Mouse (Mus musculus) gastrocnemius, postnatal 4 days (tissue): ENCODE results near the gene Sgce. TPM values are rescaled to one million over a fixed set of nuclear protein-coding genes. Genes with fewer than 3 reads are reported as not detected.
"Not testable (repeated sequence)": the region's sequence is repeated elsewhere in the genome, so short reads cannot be mapped to it uniquely, and the experiment has no call there.

Source experiments
- DNase-seq, 2 experiments: peaks; one replicate each; pipeline ENCODE4 v3.0.0; 2021 to 2022; ENCODE audit warnings: low spot score in 2 of 2, mixed read lengths in 2 of 2
- long read RNA-seq, 2 experiments: library from polyadenylated mRNA; stranded (forward); transcript quantifications; one replicate each; pipeline ENCODE4 v2.0.0; 2021
- total RNA-seq, 2 experiments: library from RNA; stranded (reverse); gene quantifications; 2 replicates each; pipeline ENCODE4 v1.2.3; 2021

The Sgce gene
- 10 to 100 TPM; 69.7 to 73.5 TPM for total RNA-seq
- long read RNA-seq, experiment 1, transcript Sgce-202 (10 exons, 1,547 nt) = minor isoform, 10 of 80 reads
- long read RNA-seq, experiment 1, transcript Sgce-205 (11 exons, 1,696 nt) = major isoform, 42 of 80 reads
- long read RNA-seq, experiment 1, partial matches to known transcripts = 6 of 80 reads
- long read RNA-seq, experiment 1, other reads (novel, unspliced or antisense) = 19 of 80 reads
- long read RNA-seq, experiment 2, transcript Sgce-202 (10 exons, 1,547 nt) = minor isoform, 11 of 57 reads
- long read RNA-seq, experiment 2, transcript Sgce-205 (11 exons, 1,696 nt) = major isoform, 19 of 57 reads
- long read RNA-seq, experiment 2, partial matches to known transcripts = 6 of 57 reads
- long read RNA-seq, experiment 2, other reads (novel, unspliced or antisense) = 19 of 57 reads

DNA sequence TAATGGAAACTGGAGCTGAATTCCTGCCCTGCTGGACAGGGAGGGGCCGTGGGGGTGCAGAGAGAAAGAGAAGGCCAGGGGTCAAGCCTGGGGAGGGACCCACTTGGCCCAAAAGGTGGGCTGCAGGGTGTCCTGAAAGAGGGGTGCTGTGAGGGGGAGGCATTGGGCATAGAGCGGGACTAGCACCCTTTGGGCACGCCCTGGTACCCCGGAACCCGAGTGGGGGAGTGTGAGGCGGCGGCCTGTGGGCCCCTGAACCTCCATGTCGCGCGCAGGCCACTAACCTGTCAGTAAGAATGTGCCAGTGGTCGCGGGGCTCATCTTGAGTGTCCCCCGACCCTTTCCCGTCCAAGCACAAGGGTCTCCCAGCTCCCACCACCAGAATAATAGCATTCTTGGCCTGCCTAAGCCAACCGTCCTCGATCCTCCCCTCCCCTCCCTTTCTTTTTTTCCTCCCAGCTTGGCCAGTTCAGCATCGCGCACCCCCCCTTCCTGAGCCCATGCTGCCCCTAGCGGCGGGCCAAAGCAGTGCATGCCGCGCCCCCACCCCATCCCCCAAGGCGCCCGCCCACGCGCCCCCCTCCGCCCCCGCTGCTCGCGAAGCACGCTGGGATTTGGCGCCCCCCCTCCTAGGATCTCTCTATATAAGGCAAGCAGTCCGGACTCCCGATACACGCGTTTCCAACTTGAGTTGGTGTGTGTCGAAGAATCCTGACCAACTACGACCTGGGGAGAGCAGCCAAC is at the start of gene Sgce, which contains the start of gene Peg10:
TSS of gene Sgce (minus strand) at position 512 of the 744 bp plus-strand sequence.
TSS of gene Peg10 (plus strand) at position 611 of the 744 bp plus-strand sequence.
- peak; percentile 81 to 86 for DNase-seq

DNA sequence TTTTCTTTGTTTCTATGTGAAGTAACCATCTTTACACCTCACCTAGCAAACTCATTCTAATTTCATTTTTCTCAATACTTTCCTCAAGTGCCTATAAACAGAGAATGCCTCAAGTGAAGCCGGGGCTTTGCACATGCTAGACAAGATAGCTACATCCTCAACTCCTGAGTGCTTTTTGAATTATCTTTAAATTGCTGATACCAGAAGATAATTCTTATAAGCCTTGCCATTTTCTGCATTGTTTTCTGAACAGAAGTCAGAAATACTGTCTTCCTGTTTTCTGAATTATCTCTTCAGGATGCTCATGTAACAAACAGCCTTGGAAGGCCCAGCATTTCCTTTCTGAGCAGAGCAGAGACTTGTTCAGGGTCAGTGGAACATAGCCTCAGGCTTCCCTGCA is 49.3 kb upstream of the Sgce start:
- DNase-seq = no peak

DNA sequence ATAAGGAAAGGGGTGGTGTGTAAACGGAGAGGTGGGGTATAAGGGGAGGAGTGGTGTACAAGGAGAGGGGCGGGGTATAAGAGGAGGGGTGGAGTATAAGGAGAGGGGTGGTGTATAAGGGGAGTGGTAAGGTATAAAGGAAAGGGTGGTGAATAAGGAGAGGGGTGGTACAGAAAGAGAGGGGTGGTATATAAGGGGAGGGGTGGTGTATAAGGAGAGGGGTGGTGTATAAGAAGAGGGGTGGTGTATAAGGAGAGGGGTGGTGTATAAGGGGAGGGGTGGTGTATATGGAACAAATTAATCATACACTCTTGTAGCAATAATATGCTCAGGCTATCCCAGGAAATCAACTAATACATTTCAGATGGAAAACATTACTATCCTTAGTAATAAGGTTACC is 15.2 kb upstream of the Sgce start:
- DNase-seq = no peak

DNA sequence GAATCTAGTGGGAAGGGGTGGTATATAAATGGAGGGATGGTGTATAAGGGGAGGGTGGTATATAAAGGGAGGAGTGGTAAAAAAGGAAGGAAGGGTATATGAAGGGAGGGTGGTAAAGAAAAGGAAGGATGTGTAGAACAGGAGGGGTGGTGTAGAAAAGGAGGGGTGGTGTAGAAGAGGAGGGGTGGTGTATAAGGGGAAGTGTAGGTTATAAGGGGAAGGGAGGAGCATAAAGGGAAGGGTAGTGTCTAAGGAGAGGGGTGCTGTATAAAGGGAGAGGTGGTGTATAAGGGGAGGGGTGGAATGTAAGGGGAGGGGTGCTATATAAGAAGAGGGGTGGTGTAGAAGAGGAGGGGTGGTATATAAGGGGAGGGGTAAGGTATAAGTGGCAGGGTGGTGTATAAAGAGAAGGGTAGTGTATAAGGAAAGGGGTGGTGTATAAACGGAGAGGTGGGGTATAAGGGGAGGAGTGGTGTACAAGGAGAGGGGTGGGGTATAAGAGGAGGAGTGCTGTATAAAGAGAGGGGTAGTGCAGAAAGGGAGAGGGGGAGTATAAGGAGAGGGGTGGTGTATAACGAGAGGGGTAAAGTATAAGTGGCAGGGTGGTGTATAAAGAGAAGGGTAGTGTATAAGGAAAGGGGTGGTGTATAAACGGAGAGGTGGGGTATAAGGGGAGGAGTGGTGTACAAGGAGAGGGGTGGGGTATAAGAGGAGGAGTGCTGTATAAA is 14.6 kb upstream of the Sgce start:
- DNase-seq = not testable (repeated sequence)

DNA sequence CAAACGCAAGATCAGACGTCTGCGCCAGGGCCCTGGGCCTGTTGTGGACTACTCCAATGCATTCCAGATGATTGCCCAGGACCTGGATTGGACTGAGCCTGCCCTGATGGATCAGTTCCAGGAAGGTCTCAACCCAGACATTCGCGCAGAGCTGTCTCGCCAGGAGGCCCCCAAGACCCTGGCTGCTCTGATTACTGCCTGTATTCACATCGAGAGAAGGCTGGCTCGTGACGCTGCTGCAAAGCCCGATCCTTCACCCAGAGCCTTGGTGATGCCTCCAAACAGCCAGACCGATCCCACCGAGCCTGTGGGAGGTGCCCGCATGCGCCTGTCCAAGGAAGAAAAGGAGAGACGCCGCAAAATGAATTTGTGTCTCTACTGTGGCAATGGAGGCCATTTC is 7.9 kb upstream of the Sgce start:
- DNase-seq = no peak

DNA sequence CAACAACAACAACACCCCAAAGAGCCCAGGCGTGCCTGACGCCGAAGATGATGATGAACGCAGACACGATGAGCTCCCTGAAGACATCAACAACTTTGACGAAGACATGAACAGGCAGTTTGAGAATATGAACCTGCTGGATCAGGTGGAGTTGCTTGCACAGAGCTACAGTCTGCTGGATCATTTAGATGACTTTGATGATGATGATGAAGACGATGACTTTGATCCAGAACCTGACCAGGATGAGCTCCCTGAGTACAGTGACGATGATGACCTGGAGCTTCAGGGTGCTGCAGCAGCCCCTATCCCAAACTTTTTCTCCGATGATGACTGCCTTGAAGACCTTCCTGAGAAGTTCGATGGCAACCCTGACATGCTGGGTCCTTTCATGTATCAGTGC is 7.3 kb upstream of the Sgce start:
- no peak for DNase-seq

DNA sequence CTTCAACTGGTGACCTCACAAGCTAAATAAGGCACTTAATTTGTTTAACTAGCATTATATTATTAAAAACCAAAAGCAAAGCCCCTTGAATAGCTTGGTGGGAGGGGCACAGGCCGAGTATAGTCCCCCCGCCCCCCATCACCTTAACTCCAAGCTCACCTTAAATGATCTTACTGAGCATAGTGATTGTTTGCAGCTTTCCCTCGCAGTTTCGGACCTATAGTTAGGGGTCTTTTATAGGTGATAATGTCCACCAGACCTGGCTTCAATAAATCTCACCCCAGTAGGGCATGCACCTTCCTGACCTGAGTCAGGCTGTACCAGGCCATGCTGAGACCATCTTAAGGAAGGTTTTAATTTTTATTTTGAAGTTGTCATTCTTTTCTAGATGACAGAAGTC is 4.3 kb upstream of the Sgce start:
- no peak for DNase-seq

DNA sequence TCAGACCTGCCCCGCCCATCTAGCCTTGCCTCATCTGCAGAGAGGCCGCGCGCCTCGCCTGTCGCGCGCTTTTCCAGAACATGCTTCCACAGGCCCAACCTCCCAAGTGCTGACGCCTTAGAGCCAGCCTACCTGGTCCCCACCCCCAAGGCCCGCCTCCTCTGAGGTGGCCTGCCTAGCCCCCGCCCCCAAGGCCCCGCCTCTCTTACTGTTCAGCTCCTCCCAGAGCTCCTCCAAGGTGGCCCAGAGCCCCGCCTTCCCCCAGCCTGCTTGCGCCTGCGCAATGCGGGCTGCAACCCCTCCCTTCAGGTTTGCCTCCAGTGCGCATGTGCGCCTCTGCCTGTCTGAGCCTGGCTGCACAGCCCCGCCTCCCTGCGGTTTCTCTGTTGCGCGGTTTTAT is 2.1 kb upstream of the Sgce start:
- peak; percentile 88 to 94 for DNase-seq

DNA sequence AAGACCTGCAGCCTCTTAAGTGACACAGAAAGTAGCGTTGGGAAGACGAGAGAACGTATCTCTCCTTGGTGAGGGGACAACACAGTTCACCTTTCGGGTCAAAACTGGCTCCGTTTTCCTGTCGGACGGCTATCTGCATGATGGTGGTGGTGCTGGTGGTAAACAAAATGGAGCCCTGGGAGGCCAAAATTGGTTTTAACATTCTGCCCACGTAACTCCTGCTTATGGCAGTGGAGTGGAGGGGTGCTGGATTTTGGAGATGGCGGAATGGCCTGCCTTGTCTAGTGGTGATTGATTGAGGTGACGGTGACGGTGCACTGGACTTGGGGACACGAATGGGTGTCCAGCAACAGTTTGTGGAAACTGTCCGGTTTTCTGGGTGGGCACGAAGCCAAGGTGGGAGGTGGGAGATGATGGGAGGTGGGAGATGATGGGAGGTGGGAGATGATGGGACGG is 1.5 kb upstream of the Sgce start:
- DNase-seq = peak in 1 of 2 experiments; percentile 38

DNA sequence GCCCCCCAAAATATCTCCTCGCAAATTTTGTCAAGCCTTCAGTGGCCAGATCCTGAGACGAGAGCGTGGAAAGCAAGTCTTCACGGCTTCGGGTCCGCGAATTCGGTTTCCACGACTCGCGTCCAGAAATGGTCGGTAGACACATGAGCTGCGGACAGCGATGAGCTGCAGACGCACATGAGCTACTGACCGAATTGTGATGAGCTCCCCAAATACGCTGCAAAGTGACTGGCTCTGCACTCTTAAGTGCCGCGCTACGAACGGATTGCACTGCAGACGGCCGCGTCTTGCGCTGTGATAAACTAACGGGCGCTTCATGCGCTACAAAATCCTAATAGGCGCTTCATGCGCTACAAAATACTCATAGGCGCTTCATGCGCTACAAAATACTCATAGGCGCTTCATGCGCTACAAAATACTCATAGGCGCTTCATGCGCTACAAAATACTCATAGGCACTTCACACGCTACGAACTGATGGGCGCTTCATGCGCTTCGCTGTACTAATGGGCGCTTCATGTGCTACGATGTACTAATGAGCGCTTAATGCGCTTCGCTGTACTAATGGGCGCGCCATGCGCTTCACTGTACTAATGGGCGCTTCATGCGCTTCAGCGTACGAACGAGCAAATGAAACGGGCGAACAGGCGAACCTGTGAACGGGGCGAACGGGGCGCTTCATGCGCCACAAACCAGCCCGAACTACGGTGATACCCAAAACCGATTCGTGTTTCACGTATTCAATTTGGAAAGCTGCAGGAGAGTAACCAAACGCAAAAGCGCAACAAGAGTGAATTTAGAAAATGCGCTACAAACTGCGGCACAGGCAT is 884 bp upstream of the Sgce start:
- DNase-seq = peak in 1 of 2 experiments; percentile 36

DNA sequence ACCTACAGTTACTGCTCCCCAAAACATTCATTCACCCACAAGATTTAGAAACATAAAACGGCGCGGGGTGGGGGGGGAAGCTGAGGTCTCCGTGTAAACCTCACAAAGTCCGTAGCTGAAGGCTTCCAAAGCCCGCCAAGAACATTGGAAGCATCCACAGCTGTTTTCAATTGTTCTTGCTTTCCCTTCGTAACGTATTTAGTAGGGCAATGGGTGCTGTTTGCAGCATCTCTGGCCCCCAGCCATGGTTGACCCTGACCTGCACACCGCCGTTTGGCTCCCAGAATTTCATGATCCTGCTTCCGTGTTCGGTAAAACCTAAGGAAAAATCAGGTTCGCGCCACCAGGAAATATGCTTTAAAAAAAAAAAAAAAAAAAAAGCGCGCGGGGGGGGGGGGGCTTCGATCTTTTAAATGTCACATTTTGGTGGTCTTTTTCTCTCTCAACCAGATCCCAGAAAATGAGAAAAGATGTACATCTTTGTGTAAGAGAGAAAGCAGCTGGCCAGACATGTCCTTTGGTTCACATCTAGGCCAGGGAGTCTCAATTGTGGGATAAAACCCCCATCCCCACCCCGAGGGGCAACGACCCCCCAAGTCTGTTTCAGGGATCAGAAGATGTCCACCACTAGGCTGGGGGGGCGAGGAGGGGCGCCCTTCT is 841 bp downstream of the Sgce start:
- peak in 1 of 2 experiments; percentile 28 for DNase-seq

DNA sequence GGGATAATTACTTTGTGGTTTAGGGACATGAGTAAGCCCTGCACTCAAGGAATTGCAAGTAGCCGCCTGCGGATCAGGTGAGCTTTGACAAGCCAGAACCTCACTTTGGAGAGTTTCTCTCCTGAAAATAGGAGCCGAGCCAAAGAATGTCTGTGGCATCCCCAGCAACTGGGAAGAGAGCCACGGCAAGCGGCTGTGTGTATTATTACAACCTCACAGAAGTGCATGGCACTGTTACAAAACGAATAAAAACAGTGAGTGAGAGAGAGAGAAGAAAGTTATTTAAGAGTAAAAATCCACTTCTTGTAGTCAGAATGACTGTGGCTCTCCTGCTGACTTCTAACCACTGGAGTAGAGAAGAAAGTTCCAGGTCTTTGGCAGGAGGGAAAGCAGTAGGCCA is 6.5 kb downstream of the Sgce start:
- peak in 1 of 2 experiments; percentile 70 for DNase-seq

DNA sequence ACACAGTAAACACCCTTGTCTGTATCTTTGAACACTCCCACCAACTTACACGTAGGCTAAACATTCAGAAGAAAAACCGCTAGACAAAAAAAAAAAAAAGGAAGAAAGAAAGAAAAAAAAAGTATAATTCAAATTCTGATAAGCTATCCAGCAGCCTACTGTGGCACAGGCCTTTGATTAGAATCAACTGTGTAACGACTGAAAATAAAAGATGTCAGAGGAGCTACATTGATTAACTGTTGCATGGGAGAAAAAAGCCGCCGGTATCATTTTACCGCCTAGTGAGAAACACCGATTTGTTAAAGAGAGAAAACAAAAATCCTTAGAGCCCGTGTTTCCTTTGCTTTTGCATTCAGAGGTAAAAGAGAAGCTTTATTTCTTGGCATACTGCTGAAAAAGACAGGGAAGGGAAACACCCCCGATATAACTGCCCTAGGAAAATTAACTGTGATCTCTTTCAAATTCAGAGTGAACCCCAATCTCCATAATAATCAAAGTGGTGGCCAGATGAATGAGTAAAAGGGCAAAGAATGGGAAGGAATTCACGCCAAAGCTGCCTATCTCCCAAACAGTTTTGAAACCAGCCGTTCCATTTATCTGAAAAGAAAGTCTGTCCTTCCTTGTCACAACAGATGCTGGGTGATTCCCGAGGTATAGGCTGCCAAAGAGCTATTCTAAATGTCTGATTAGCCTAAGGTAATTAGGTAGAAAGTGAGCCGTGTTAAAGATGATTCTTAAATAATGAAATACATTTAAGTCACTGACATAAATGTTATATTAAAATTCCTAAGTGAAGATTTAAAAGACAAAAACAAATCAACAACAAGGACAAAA is 7.3 kb downstream of the Sgce start:
- no peak for DNase-seq

DNA sequence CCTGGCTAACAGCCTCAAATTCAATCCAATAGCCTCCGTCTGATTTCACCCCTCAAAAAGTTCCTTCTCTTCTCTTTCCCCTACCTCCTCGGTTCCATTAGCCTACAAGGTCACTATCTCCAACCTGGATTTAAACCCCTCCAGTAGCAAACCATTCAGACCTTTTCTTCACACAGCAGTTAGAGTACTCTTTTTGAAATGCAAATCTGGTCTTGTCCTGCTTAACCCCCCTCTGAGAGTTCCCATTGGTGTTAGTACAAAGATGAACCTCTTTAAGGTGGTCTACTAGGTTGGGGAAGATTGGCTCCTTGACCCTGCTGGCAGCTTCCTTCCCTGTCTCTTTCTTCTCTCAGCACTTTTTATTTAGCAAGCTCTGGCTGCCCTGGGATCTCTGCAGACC is 8.3 kb downstream of the Sgce start:
- DNase-seq = no peak

DNA sequence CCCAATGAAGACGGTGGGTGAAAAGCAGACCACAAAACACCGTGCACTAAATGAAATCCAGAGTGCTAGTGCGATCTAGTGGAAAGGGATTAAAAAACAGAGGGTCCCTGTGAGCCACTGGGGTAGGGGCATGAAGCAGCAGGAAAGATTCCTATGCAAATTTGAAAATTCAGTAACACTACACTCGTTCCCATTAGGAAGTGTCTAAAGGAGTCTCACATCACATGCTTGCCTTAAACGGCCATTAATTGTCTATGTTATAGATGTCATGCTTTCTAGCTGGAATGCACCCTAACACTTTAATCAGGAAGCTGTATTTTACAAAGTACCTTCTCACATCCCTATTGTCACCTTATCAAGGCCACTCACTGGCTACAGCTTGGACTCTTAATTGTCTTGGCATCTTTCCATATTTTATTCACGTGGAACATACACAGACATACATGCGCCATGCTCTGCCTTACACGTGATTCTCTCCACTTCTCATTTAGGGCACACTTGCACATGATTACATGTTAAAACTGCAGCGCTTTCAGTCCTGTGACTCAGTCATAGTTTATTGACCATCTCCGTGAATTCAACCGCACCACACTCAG is 8.9 kb downstream of the Sgce start:
- no peak for DNase-seq

DNA sequence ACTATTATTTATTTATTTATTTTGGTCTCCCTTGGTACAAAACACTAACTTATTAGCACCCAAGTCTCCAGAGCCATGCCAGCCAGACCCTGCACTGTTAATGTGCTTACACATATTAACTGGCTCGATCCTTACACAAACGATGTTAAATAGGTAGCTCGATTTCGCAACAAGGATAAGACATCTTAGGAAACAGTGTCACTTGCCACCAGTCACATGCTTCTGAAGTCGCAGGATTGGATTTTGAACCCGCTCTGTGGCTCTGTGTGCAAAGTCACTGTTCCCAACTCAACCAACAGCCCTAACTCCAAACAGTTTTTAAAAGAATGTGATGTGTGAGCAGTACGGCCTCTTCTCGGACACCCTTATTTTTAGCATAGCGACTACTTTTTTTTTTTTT is 10.6 kb downstream of the Sgce start:
- no peak for DNase-seq

DNA sequence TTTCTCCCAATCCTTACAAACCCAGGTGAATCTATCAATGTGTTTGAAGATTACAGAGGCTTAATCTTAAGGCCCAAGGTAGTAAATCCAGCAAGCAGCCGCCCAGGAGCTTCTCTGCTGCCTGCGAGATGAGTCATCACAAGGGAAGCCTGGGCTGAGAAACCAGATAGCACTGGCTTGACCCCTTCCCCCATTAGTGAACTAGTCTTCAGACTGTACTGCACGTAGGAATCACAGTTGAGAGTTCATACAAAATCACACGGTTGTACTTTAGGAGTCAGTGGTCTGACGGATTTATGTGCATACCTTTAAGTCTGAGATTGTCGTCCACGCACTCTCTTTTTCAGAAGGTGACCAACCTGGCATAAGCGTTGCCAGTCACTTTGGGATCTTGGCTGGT is 13.8 kb downstream of the Sgce start:
- DNase-seq = no peak

DNA sequence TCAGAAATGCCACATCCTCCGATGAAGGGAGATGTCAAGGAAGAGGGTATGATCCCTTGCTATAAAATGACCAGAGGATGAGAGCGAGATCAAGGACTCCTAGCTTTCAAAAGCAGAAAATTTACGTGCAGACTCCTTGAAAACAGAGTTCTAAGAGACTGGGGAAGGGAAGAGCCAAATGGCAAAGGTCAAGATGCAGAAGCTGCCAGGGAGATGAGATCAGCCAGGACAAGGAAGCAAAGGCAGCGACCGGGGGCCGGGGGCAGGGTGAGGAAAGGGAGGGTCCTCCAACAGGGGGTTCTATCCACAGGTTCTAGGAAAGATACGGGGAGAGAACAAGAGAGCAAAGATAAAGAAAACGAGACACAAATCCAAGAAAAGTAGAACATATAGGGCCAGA is 15.3 kb downstream of the Sgce start:
- no peak for DNase-seq

DNA sequence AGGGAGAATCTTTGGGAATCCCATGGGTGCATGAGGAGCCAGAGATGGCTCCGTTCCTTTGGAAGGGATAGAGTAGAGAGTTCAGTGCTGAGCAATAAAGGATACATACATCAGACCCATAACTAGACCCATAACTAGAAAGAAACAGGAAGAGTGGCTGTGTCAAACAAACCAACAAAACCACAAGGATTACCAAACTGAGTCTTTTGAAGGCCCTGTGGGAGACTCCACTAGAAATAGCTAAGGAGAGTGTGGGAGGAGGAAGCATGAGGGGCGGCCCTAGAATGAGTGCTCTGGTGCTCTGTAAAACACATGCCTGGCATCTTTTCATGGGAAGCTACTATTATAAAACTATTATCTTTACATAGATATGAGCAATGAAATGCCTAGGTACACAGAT is 18.7 kb downstream of the Sgce start:
- no peak for DNase-seq
